Mouse (Mus musculus): ENCODE results near the gene Dennd4b.
A peak's percentile ranks its signal among the peaks of the same experiment; 100 is the strongest.
"Not testable (repeated sequence)": the region's sequence is repeated elsewhere in the genome, so short reads cannot be mapped to it uniquely, and the experiment has no call there.

The Dennd4b gene

DNA sequence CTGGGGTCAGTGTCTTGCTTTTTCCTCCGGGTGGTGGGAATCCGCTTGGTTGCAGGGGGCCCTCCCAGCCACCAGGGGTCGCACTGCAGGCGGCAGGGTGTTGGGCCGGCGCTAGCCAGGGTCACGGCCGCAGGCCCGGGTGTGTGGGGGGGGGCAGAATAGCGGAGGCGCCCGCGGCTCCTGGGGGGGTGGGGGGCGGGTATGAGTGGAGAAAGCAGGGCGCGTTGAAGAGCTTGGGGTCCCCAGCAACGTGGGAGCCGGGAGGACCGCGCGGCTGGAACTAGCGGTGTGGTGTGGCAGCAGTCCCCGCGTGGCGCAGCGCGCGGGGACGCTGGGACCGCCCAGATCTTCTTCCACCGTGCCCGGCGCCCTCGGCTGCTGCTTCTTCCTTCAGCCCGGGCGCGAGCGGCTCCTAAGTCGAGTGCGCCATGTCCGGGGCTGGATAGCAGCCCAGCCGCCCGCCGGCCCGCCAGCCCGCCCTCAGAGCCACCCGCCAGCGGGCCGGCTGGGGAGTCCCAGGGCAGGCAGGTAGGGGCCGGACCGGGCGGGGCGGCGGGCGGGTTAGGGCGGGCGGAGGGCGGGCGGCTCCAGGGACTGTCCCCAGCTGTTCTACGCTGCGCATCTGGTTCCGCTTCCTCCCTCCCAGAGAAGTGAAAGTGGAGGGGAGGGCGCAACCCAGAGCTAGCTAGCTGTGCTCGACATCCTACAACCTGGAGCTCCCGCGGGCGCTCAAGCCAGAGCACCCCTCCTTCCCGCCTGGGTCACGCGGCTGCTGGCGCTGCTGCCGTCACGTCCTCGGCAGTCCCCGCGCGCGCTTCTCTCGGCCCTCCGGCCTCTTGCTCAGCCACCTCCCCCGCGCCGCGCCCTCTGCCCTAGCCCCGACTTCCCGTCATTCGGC, at the start of gene Dennd4b:
Gene Dennd4b, plus strand, starts transcription at position 152 of the 898 bp plus-strand sequence.
- DNase-seq (ENCODE audit: low read depth), result peak; percentile 92

DNA sequence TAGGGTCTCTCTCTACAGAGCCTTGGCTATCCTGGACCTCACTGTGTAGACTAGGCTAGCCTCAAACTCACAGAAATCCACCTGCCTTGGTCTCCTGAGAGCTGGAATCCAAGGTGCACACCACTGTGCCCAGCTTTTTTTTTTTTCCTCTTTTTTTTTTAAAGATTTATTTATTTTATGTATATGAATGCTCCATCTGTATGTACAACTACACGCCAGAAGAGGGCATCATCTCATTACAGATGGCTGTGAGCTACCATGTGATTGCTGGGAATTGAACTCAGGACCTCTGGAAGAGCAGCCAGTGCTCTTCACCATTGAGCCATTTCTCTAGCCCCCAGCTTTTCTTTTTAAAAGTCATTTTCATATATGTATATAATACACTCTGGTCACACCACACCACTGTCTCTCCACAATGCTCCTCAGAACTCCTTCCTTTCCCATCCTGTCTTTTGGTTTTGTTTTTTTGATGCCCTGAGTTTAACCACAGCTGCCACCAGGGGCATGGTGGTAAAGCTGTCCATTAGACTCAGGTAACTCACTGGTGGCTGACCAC, 49.1 kb upstream of the Dennd4b start:
- DNase-seq (ENCODE audit: low read depth), result peak; percentile 54

DNA sequence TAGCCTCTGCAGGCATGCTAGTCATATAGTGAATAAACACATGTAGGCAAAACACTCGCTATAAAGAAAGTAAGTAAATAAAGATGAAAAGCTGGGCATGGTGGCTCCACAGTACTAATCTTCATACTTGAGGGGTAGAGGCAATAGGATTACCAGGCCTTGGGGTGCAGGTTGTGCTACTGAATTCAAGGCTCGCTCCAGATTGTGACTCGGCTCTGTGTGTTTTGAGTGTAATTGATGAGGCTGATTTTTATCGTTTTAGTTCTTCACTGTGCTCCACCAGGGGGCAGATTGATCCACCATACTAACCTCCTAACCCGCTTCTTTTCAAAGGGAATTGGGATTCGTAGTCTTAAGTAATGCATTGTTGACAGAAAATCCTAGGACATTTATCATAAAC, 44.9 kb upstream of the Dennd4b start:
- peak; percentile 85 for DNase-seq (ENCODE audit: low read depth)

- DNase-seq (ENCODE audit: low read depth), result peak; percentile 89
These were observed 44.4 kb upstream of the Dennd4b start for GRCm38 (mm10) chr3:90220531-90220951.

DNA sequence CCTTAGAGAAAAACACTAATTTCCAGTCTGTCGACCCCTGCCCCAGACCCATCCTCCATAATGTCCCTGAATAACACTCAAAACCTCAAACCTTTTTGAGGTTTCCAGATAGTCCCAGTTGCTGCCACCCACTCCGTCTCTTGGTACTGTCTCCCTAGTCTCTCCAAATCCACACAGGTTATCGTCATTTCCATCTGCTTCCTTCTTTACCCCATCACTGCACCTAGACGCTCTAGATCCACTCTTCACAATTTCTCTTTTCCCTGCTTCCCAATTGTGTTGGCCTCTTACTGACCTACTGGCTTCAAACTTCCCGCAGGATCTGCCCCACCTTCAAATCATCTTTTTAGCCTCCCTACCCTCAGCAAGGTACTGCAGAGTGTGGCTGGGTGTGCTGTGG, 43.9 kb upstream of the Dennd4b start:
- DNase-seq (ENCODE audit: low read depth), result no peak

DNA sequence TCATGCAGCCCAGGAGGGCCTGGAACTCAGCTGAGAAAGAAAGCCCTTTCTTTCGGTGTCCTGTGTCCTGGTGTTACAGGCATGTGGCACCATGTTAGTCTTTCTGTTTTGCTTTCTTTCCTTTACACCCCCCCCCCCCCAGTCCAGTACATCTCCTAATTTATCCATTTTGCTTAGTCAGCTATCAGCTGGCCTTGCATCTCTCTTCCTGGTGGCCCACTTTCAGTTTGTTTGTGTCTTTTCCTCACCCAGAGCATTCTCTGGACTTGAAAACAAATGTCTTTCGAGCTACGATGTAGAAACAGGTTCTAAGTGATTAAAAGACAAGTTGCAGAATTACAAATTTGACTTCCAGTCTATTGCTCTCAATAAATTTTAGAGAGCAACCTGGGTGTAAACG, 42.5 kb upstream of the Dennd4b start:
- DNase-seq (ENCODE audit: low read depth), result no peak

DNA sequence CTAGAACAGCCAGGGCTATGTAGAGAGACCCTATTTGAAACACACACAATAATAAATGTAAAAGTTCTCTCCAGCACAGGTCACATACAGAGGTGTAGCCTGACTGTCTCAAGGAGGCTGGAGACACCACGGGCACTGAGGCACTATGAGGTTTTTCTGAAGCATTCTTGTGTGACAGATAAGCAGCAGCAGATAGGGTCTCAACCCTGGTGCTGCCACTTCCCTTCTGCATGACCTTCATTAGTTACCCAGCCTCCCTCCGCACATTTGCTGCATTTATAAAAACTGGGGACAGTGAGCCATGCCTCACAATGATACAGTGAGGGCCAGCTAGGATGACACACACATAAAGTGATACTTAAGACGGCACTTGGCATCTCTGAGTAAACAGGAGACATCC, 42.0 kb upstream of the Dennd4b start:
- no peak for DNase-seq (ENCODE audit: low read depth)

DNA sequence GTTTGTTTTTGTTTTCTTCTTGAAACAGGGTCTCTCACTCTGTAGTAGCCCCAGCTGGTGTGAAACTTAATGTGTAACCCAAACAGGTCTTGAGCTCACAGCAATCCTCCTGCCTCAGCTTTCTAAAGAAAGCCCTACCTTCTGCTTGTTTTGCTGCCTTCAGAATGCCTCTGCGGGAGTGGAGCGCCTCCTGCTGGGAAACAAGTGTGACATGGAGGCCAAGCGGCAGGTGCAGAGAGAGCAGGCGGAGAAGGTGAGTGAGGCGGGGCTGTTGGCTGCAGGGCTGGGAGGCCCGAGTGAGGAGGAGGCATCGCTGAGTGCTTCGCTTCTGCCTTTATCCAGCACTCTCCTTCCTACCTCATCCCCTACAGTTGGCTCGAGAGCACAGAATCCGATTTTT, 40.7 kb upstream of the Dennd4b start:
- DNase-seq (ENCODE audit: low read depth), result no peak

- DNase-seq (ENCODE audit: low read depth), result no peak
These were observed 33.9 kb upstream of the Dennd4b start for GRCm38 (mm10) chr3:90231075-90231474.

GRCm38 (mm10) chr3:90231507-90232333, 33.3 kb upstream of the Dennd4b start, which contains the start of gene Jtb:
Jtb (plus strand) TSS chr3:90231597.
- DNase-seq (ENCODE audit: low read depth), result peak; percentile 95

DNA sequence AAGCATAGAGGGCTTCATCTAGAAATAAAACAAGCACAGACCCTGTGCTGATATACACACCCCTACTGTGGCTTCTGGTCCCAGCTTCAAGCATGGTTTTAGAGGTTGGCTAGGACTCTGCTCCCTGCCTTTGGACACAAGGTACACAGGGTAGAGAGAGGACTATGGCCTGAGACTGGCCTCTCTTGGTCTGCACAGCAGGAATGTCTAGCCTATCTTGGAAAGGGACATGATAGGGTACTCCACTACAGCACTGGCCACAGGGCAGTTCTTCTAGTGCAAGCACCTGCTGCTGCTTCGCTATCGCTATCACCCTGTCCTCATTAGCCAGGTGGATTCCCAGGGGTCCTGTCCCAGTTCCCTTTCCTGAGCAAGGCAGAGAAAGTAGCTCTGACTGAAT, 23.7 kb upstream of the Dennd4b start:
- no peak for DNase-seq (ENCODE audit: low read depth)

GRCm38 (mm10) chr3:90241669-90242358, 23.2 kb upstream of the Dennd4b start:
- DNase-seq (ENCODE audit: low read depth), result no peak

GRCm38 (mm10) chr3:90242984-90243775, 21.8 kb upstream of the Dennd4b start, which contains the start of gene Creb3l4:
Creb3l4 (minus strand) TSS chr3:90243512.
- peak; percentile 48 for DNase-seq (ENCODE audit: low read depth)

DNA sequence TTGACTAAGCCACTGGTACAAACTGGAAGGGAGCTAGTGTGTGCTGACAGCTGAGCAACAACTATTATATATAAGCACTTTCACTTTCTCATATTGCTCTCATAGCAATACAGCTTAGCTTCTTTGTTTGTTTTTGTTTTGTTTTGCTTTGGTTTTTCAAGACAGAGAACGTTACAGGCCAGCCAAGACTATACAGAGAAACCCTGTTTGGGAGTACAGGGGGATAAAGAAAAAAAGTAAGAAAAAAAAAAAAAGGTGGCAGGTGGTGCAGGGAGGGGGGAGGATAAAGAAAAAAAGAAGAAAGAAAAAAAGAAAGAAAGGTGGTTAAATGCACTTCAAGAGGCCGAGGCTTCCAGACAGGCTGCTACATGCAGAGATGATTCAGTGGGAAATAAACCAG, 19.6 kb upstream of the Dennd4b start:
- DNase-seq (ENCODE audit: low read depth), result no peak

DNA sequence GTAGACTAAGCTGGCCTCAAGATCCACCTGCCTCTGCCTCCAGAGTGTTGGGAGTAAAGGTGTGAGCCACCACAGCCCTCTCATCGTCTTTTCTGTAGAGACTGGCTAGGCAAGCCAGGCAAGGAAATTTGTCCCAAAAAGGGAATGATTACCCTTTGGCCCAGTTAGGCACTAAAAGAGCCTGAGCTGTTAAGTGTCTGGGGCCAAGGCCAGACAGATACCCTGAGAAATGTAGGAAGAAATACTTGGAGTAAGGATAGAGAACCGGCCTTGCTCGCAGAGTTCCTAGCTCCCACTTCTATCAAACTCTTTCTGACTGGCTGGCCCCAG, 17.4 kb upstream of the Dennd4b start:
- DNase-seq (ENCODE audit: low read depth), result no peak

GRCm38 (mm10) chr3:90247960-90248745, 16.8 kb upstream of the Dennd4b start, which contains the start of gene Slc39a1:
Slc39a1 (plus strand) TSS chr3:90248172.
- peak; percentile 98 for DNase-seq (ENCODE audit: low read depth)

DNA sequence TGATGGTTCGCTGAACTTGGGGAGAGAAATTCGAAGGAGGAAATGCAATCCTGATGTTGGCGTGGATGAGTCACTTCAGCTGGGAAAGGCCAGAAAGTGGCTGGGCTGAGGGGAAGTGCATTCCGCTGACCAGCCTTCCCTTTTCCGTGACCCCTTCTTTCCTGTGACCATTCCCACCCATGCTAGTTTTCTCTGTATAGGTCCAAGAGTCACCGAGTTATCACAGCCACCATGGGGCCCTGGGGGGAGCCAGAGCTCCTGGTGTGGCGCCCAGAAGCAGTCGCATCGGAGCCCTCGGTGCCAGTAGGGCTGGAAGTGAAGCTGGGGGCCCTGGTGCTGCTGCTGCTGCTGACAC, 16.3 kb upstream of the Dennd4b start:
- peak; percentile 81 for DNase-seq (ENCODE audit: low read depth)

DNA sequence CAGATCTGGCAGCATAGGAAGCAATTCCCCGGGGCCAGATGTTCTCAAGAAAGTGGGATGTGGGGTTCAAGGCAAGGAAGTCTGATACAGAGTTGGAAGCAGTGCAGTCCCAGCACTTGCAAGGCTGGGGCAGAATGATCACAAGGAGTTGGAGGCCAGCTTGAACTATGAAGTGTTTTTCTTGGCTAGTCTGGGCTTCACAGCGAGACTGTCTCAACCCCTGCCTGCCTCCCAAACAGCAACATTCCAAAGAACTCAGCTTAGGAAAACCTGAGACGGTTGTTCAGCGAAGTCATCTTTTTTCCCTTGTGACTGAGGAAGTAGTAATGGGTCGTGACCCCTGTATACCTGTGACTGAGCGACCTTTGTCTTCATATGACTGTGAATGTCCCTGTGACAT, 14.2 kb upstream of the Dennd4b start:
- DNase-seq (ENCODE audit: low read depth), result peak; percentile 40

DNA sequence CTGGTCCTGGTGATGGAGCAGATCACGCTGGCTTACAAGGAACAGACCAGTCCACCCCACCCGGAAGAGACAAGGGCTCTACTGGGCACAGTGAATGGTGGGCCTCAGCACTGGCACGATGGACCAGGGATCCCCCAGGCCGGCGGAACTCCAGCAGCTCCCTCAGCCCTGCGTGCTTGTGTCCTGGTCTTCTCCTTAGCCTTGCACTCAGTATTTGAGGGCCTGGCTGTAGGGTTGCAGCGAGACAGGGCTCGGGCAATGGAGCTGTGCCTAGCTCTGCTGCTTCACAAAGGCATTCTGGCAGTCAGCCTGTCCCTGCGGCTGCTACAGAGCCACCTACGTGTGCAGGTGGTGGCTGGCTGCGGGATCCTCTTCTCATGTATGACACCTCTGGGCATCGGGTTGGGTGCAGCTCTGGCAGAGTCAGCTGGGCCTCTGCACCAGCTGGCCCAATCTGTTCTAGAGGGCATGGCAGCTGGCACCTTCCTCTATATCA, 13.2 kb upstream of the Dennd4b start:
- DNase-seq (ENCODE audit: low read depth), result not testable (repeated sequence)

GRCm38 (mm10) chr3:90252659-90253058, 12.3 kb upstream of the Dennd4b start:
- not testable (repeated sequence) for DNase-seq (ENCODE audit: low read depth)

All from NIH3T3 (cell line).